Mouse (Mus musculus) limb, embryonic 11.5 days (tissue): ENCODE data around the gene Clstn3. TPM values are rescaled to one million over a fixed set of nuclear protein-coding genes. Genes with fewer than 3 reads are reported as not detected.
A peak's percentile ranks its signal among the peaks of the same experiment; 100 is the strongest.
"Not testable (repeated sequence)": the region's sequence is repeated elsewhere in the genome, so short reads cannot be mapped to it uniquely, and the experiment has no call there.

Source experiments
- ATAC-seq: fragments of 200-750 bp; cut with Nextera tagmentation; 2 replicates; pipeline ENCODE4 v1.8.0; 2017; ENCODE audit warnings: low read depth; ENCODE audit not compliant: insufficient number of reproducible peaks, low FRiP score, low TSS enrichment
- DNase-seq: peaks from one replicate; pipeline ENCODE4 v3.0.0-alpha.2; 2015; ENCODE audit warnings: low spot score
- H3K27ac ChIP-seq: fragments of 300-500 bp; sonication (generic); replicated peaks from 2 replicates; pipeline ENCODE4 v1.5.1; 2014; ENCODE audit warnings: low read depth, mild to moderate bottlenecking, low read length
- H3K27me3 ChIP-seq: fragments of 300-500 bp; sonication (generic); 2 replicates; pipeline ENCODE4 v1.6.1; 2014; ENCODE audit warnings: mild to moderate bottlenecking, low read length, mixed read lengths; ENCODE audit not compliant: control insufficient read depth, insufficient read depth
- H3K36me3 ChIP-seq: fragments of 300-500 bp; sonication (generic); 2 replicates; pipeline ENCODE4 v1.6.1; 2014; ENCODE audit warnings: mild to moderate bottlenecking, low read length, moderate library complexity, mixed read lengths; ENCODE audit not compliant: control insufficient read depth, insufficient read depth
- H3K4me1 ChIP-seq: fragments of 300-500 bp; sonication (generic); 2 replicates; pipeline ENCODE4 v1.6.1; 2014; ENCODE audit warnings: low read length, mixed read lengths; ENCODE audit not compliant: control insufficient read depth, insufficient read depth
- H3K4me2 ChIP-seq: fragments of 300-500 bp; sonication (generic); 2 replicates; pipeline ENCODE4 v1.6.1; 2014; ENCODE audit warnings: low read depth, mild to moderate bottlenecking, moderate library complexity; ENCODE audit not compliant: severe bottlenecking
- H3K4me3 ChIP-seq: fragments of 300-500 bp; sonication (generic); 2 replicates; pipeline ENCODE4 v1.5.1; 2014; ENCODE audit warnings: low read depth, low read length
- H3K9ac ChIP-seq: fragments of 300-500 bp; sonication (generic); 2 replicates; pipeline ENCODE4 v1.6.1; 2014; ENCODE audit warnings: mild to moderate bottlenecking, low read length
- H3K9me3 ChIP-seq: fragments of 300-500 bp; sonication (generic); 2 replicates; pipeline ENCODE4 v1.6.1; 2016; ENCODE audit warnings: low read length; ENCODE audit not compliant: control insufficient read depth
- WGBS: fragments of 180-500 bp; shearing (Covaris S2); extraction: QIAGEN DNeasy Blood & Tissue Kit; methylation state at CpG from one replicate; pipeline ENCODE4 v1.1.7; 2014; 5-methylcytosine and 5-hydroxymethylcytosine counted together
- polyA plus RNA-seq: library from polyadenylated mRNA; unstranded; fragments of >200 nt; fragmentation: Nextera tagmentation; extraction: Ambion mirVana; gene quantifications from 2 replicates; pipeline ENCODE4 v1.2.1, GENCODE M21; 2014

Clstn3 gene
- polyA plus RNA-seq, 1 experiment from 2014 or later: 4.4 TPM

DNA sequence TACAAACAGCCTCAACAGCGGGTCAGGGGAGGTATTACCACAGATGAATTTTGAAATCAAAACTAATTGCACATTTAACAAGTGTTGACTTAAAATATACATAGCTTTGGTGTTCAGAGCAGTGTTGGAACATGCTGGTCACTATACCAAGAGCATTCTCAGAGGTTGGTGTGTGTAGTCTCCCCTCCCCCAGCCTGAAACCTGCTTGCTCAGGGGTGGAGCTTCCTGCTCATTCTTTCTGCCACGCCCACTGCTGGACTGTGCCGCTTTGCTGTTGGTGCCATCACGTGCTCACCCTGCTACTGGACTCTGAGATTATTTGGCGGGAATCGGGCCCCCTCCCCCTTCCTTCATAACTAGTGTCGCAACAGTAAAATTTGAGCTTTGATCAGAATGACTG lies 39.6 kb downstream of the Clstn3 start:
- not testable (repeated sequence) for H3K36me3 ChIP-seq, H3K27me3 ChIP-seq, H3K9ac ChIP-seq, H3K4me3 ChIP-seq, H3K27ac ChIP-seq, H3K4me2 ChIP-seq, ATAC-seq, H3K9me3 ChIP-seq, H3K4me1 ChIP-seq, DNase-seq
- 65% methylated on average over 7 of the region's 7 CpGs for WGBS

- Histone ChIP-seq H3K4me2 (no peak overlapping the region), H3K4me3 (no peak overlapping the region), H3K9ac (no peak overlapping the region), H3K36me3 (no peaks in the 10 kb centered on the region), H3K4me1 (no peaks in the 10 kb centered on the region), H3K9me3 (no peaks in the 10 kb centered on the region), H3K27me3 (no peaks in the 10 kb centered on the region), H3K27ac (no peak overlapping the region)
- 66% methylated on average over 1 of the region's 1 CpGs for WGBS
- no peak for ATAC-seq
- no peak for DNase-seq
Observed at GRCm38 (mm10) chr6:124424068-124424498, 40.5 kb downstream of the Clstn3 start.

DNA sequence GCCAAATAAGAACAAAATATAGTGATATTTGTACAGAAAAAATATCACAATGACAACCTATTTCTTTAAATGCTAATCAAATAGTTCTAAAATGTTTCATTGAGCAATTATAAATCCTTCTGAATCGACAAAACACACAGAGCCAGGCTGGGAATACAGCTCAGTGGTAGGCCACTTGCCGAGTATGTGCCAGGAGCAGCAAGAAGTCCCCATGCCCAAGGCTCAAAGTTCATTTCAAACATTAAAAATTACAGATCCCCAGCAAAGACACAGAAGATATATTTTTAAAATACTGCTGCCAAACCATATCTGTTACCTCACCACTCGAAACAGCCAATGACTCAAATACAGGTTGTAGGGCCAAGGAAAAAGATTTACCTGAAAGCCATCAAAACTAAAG lies 45.9 kb downstream of the Clstn3 start:
- DNase-seq (no peak), ATAC-seq (no peak)
- Histone ChIP-seq H3K27ac (no peak overlapping the region), H3K27me3 (no peaks in the 10 kb centered on the region), H3K9me3 (no peaks in the 10 kb centered on the region), H3K4me1 (no peaks in the 10 kb centered on the region), H3K4me2 (no peak overlapping the region), H3K4me3 (no peak overlapping the region), H3K9ac (no peak overlapping the region), H3K36me3 (no peaks in the 10 kb centered on the region)
- 92% methylated on average over 3 of the region's 3 CpGs for WGBS

GRCm38 (mm10) chr6:124415347-124416088 lies 49.1 kb downstream of the Clstn3 start:
- peak; percentile 76 for DNase-seq
- Histone ChIP-seq H3K9me3 (no peaks in the 10 kb centered on the region), H3K4me3 (peak overlapping the region; percentile 61), H3K27me3 (no peaks in the 10 kb centered on the region), H3K27ac (peak overlapping the region; percentile 45; the same call in 1 of the 2 replicates), H3K36me3 (no peaks in the 10 kb centered on the region; the same call in none of the 2 replicates), H3K4me1 (no peaks in the 10 kb centered on the region), H3K9ac (peak overlapping the region; percentile 41), H3K4me2 (peak overlapping the region; percentile 62)
- peak; percentile 69 for ATAC-seq
- 6% methylated on average over 21 of the region's 21 CpGs for WGBS

- ATAC-seq (peak; percentile 95), DNase-seq (peak; percentile 93)
- no peaks in the 10 kb centered on the region for H3K4me1 ChIP-seq
- WGBS: under 1% methylated on average over 36 of the region's 36 CpGs
- no peaks in the 10 kb centered on the region; the same call in none of the 2 replicates for H3K36me3 ChIP-seq
- peak within 1 kb of the TSS; percentile 72 for H3K9ac ChIP-seq
- H3K27me3 ChIP-seq: no peaks in the 10 kb centered on the region
- H3K4me2 ChIP-seq: peak within 1 kb of the TSS; percentile 62
- no peaks in the 10 kb centered on the region for H3K9me3 ChIP-seq
- H3K27ac ChIP-seq: peak within 1 kb of the TSS; percentile 45; the same call in 1 of the 2 replicates
- H3K4me3 ChIP-seq: peak within 1 kb of the TSS; percentile 61
Observed at GRCm38 (mm10) chr6:124414927-124415325, 49.7 kb downstream of the Clstn3 start, which contains the start of gene Pex5. Gene Pex5, minus strand, starts transcription at chr6:124415067.

DNA sequence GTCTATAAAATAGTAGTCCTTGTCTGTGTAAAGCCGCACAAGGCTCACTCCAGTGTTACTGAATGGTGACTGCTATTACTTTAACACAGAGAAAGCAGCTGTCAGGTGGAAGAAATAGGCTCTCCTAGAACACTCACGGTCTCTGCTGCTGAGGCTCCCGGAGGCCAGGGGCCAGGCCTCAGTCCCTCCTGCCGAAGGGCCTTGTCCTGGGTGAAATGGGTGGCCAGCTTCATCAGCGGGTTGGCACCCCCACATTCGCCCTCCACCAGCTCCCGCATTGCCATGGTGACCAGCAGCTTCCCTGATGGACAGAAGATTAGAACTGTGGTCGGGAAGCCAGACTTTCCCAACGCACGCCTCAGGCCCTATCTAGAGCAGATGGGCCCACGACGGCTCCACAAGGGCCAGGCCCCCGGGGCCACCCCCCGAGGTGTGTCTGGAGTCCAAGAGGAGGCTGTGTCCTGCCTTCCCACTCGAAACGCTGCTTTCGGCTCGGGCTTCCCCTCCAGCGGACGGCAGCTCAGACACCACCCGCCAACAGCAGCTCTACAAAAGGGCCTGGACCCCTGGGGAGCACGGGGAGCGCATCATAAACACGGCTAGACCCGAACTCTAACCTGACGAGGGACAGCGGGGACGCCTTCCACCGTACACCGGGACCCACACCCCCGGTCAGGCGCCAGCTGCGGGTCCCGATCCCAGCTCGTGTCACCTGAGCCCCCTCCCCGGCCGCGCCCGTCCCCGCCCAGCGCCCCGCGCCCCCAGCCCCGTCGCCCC lies 50.3 kb downstream of the Clstn3 start:
- H3K27me3 ChIP-seq: no peaks in the 10 kb centered on the region
- ATAC-seq (peak; percentile 61), DNase-seq (no peak)
- H3K4me1 ChIP-seq: no peaks in the 10 kb centered on the region
- no peaks in the 10 kb centered on the region; the same call in none of the 2 replicates for H3K36me3 ChIP-seq
- H3K27ac ChIP-seq: no peak overlapping the region
- peak overlapping the region; percentile 72 for H3K9ac ChIP-seq
- no peaks in the 10 kb centered on the region for H3K9me3 ChIP-seq
- WGBS: 4% methylated on average over 41 of the region's 45 CpGs
- peak overlapping the region; percentile 61 for H3K4me3 ChIP-seq
- peak overlapping the region; percentile 58 for H3K4me2 ChIP-seq

DNA sequence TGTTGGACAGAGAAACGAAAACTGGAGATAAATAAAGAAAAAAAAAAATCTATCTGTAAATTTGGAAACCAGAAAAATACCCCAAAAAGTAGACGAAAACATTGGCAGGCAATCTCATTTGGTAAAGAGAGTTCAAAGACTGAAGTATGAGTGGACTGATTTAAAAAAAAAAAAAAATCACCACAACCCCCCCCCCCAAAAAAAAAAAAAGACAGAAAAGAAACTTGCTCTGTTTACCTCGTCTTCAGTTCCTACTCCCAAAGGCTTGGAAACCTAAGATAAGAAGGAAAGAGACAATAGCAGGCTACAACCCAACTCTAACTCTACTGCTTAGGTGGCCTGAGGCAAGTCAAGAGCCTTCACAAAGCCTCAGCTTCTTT lies 50.8 kb downstream of the Clstn3 start:
- ATAC-seq: no peak
- Histone ChIP-seq H3K9me3 (no peaks in the 10 kb centered on the region), H3K4me1 (no peaks in the 10 kb centered on the region), H3K27ac (no peak overlapping the region), H3K4me3 (peak overlapping the region; percentile 61), H3K36me3 (peaks cover 2% of the 10 kb centered on the region), H3K27me3 (no peaks in the 10 kb centered on the region), H3K4me2 (peak overlapping the region; percentile 58), H3K9ac (peak overlapping the region; percentile 72)
- 80% methylated on average over 3 of the region's 3 CpGs for WGBS
- DNase-seq: no peak

DNA sequence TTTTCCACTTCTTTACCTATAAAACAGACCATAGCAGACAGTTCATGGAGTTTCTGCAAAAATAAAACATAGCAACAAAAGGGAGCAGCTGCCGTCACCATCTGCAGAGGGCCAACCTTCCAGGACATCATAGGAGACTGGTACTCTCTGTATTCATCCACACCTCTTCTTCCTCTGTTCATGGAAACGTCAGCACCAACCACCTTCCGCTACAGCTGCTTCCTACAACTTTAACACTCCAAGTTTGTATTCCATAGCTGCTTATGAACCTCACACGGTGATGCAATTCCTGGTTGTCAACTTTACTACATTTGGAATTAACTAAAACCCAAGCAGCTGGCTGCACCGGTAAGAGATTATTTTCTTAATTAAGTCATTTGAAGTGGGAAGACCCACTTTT lies 56.2 kb downstream of the Clstn3 start:
- DNase-seq: peak; percentile 12
- H3K36me3 ChIP-seq: peaks cover 16% of the 10 kb centered on the region
- no peak for ATAC-seq
- H3K4me3 ChIP-seq: no peak overlapping the region
- no peak overlapping the region for H3K9ac ChIP-seq
- 93% methylated on average over 5 of the region's 5 CpGs for WGBS
- no peaks in the 10 kb centered on the region for H3K4me1 ChIP-seq
- H3K9me3 ChIP-seq: no peaks in the 10 kb centered on the region
- no peak overlapping the region for H3K27ac ChIP-seq
- no peaks in the 10 kb centered on the region for H3K27me3 ChIP-seq
- no peak overlapping the region for H3K4me2 ChIP-seq
